9 mouse cellular contexts compared by ENCODE assay signal in the genomic region with DNA sequence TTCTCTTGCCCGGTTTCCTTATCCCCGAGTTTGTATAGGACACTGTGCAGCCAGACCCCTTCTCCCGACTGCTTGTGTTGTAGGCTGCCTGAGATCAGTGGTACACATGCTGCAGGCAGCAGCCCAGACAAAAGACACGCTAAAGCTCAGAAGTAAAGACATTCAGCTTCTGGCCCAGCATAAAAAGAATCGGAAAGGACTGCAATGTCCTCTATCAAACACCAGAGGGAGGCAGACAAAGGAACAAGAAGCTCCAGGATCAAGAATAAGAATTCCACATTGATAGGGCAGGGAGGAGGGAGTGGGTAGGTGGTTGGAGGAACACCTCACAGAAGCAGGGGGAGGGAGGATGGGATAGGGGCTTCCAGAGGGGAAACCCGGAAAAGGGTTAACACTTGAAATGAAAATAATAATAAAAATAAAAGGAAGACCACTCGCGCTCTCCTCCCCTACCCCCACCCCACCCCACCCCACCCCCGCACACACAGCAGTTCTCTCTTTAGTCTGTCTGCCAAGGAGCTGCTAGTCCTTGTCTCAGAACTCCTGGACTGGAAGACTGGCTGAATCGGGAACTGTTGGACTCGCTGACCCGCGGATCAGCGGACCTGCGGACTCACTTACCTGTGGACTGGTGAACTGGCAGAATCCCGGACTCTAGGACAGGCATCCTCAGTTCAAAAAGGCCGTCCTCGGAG. TPM values are rescaled to one million over a fixed set of nuclear protein-coding genes. Genes with fewer than 3 reads are reported as not detected.
DNase-seq lines count a peak whose midpoint lies in the region.
"Had no signal": no experiment of that assay in that cellular context is flagged by ENCODE, and none has a peak within 500 bp of the region (broad histone marks: within the 10 kb centered on the region; RNA-seq: fewer than 3 reads in every experiment).

No protein-coding gene starts in this region.

- DNase-seq in lung, postnatal 14 days = peak; percentile 1
- DNase-seq in lung, adult 18-20 months = no peak
- DNase-seq in fibroblast of lung, adult 2 months (ENCODE audit: low read depth) = peak; percentile 3
- peak; percentile 0 for DNase-seq in kidney, postnatal 14 days
- peak; percentile 10 for DNase-seq in splenic B cell, adult 2 months (ENCODE audit: low read depth, low spot score)
- no peak for DNase-seq in adrenal gland, adult 18-20 months (ENCODE audit: low spot score in 2 of 2)
- no peak for DNase-seq in gastrocnemius, postnatal 4 days (ENCODE audit: low spot score in 2 of 2)
- DNase-seq in cerebellum, adult 8-10 months = no peak
- DNase-seq: thymus, postnatal 25 days had no signal

- no peaks in the 10 kb centered on the region for H3K36me3 ChIP-seq in splenic B cell, adult 2 months (ENCODE audit: control insufficient read depth, insufficient read depth, low read length, poor library complexity, severe bottlenecking)

- no peaks in the 10 kb centered on the region for H3K27me3 ChIP-seq in splenic B cell, adult 2 months (ENCODE audit: control insufficient read depth, insufficient read depth, low read length, poor library complexity, severe bottlenecking)

RNA-seq across cellular contexts. Expression of gene Kdm5d, which starts 24.6 kb away (rescaled TPM):
- 10 to 100 TPM in 1 of 2 experiments, not detected in 1; 15.0 TPM for total RNA-seq in adrenal gland, adult 18-20 months (2021)
- 10 to 100 TPM in 1 of 2 experiments, not detected in 1; 11.4 TPM for total RNA-seq in gastrocnemius, postnatal 4 days (2021)

RNA-seq across cellular contexts. Expression of gene Uba1y, which starts 54.6 kb away (rescaled TPM):
- total RNA-seq in adrenal gland, adult 18-20 months (2021) = not detected
- total RNA-seq in gastrocnemius, postnatal 4 days (2021) = not detected

Comparison
In these comparisons a context has a peak if more than half of its experiments do, and no peak if none do; other contexts are left out.
1. DNase-seq: peak in lung, postnatal 14 days (single experiment), fibroblast of lung, adult 2 months (single experiment), kidney, postnatal 14 days (single experiment) and splenic B cell, adult 2 months (single experiment); none in lung, adult 18-20 months (0 of 2), adrenal gland, adult 18-20 months (0 of 2), gastrocnemius, postnatal 4 days (0 of 2) and cerebellum, adult 8-10 months (single experiment).